Mouse (Mus musculus) heart, embryonic 16.5 days (tissue): ENCODE data around the gene Lrrc20. TPM values are rescaled to one million over a fixed set of nuclear protein-coding genes. Genes with fewer than 3 reads are reported as not detected.

Source experiments
- ATAC-seq: fragments of 200-750 bp; cut with Nextera tagmentation; replicated peaks from 2 replicates; pipeline ENCODE4 v1.8.0; 2017; ENCODE audit warnings: moderate number of reproducible peaks; ENCODE audit not compliant: insufficient read depth, low FRiP score; ENCODE audit errors: extremely low read depth
- H3K27ac ChIP-seq: fragments of 300-500 bp; sonication (generic); 2 replicates; pipeline ENCODE4 v1.5.1; 2014; ENCODE audit warnings: mild to moderate bottlenecking, low read length, control low read depth, moderate library complexity
- H3K27me3 ChIP-seq: fragments of 300-500 bp; sonication (generic); 2 replicates; pipeline ENCODE4 v1.6.1; 2014; ENCODE audit warnings: low read length, mixed read lengths; ENCODE audit not compliant: control insufficient read depth, insufficient read depth
- H3K36me3 ChIP-seq: fragments of 300-500 bp; sonication (generic); 2 replicates; pipeline ENCODE4 v1.6.1; 2014; ENCODE audit not compliant: control insufficient read depth, insufficient read depth
- H3K4me1 ChIP-seq: fragments of 300-500 bp; sonication (generic); 2 replicates; pipeline ENCODE4 v1.6.1; 2014; ENCODE audit warnings: low read length, mixed read lengths; ENCODE audit not compliant: control insufficient read depth, insufficient read depth
- H3K4me2 ChIP-seq: fragments of 300-500 bp; sonication (generic); 2 replicates; pipeline ENCODE4 v1.6.1; 2014; ENCODE audit warnings: low read depth, mild to moderate bottlenecking, control low read depth, low read length
- H3K4me3 ChIP-seq: fragments of 300-500 bp; sonication (generic); 2 replicates; pipeline ENCODE4 v1.5.1; 2014; ENCODE audit warnings: mild to moderate bottlenecking, control low read depth, low read length
- H3K9ac ChIP-seq: fragments of 300-500 bp; sonication (generic); 2 replicates; pipeline ENCODE4 v1.6.1; 2014; ENCODE audit warnings: low read length, control low read depth
- H3K9me3 ChIP-seq: fragments of 300-500 bp; sonication (generic); replicated peaks from 2 replicates; pipeline ENCODE4 v1.6.1; 2016; ENCODE audit warnings: low read length; ENCODE audit not compliant: control insufficient read depth
- WGBS: fragments of 180-500 bp; shearing (Covaris S2); extraction: QIAGEN DNeasy Blood & Tissue Kit; methylation state at CpG from one replicate; pipeline ENCODE4 v1.1.7; 2014; 5-methylcytosine and 5-hydroxymethylcytosine counted together
- polyA plus RNA-seq: library from polyadenylated mRNA; unstranded; fragments of >200 nt; fragmentation: Nextera tagmentation; extraction: Ambion mirVana; gene quantifications from 2 replicates; pipeline ENCODE4 v1.2.1, GENCODE M21; 2015

The Lrrc20 gene
- polyA plus RNA-seq, 1 experiment from 2014 or later = 12.9 TPM

GRCm38 (mm10) chr10:61517296-61518071, 41.9 kb downstream of the Lrrc20 start:
- Histone ChIP-seq H3K9ac (no peak overlapping the region), H3K36me3 (no peaks in the 10 kb centered on the region), H3K4me1 (peaks cover 12% of the 10 kb centered on the region), H3K27ac (no peak overlapping the region), H3K4me2 (peak overlapping the region; percentile 32), H3K4me3 (no peak overlapping the region), H3K27me3 (no peaks in the 10 kb centered on the region), H3K9me3 (peaks cover 7% of the 10 kb centered on the region; the same call in 1 of the 2 replicates)
- peak; percentile 37; the same call in 1 of the 2 replicates for ATAC-seq
- 23% methylated on average over 12 of the region's 12 CpGs for WGBS

- ATAC-seq = no peak
These were observed 42.7 kb downstream of the Lrrc20 start for GRCm38 (mm10) chr10:61518320-61518719.

GRCm38 (mm10) chr10:61519491-61519890, 43.9 kb downstream of the Lrrc20 start:
- H3K4me1 ChIP-seq = peaks cover 12% of the 10 kb centered on the region
- no peak overlapping the region for H3K4me2 ChIP-seq
- no peaks in the 10 kb centered on the region for H3K36me3 ChIP-seq
- WGBS = 51% methylated on average over 2 of the region's 2 CpGs
- H3K9ac ChIP-seq = no peak overlapping the region
- H3K9me3 ChIP-seq = peaks cover 7% of the 10 kb centered on the region; the same call in 1 of the 2 replicates
- H3K4me3 ChIP-seq = no peak overlapping the region
- no peak overlapping the region for H3K27ac ChIP-seq
- no peaks in the 10 kb centered on the region for H3K27me3 ChIP-seq
- ATAC-seq = no peak

More at GRCm38 (mm10) chr10:61518320-61518719, 42.7 kb downstream of the Lrrc20 start:
- Histone ChIP-seq H3K9ac (no peak overlapping the region), H3K27ac (no peak overlapping the region), H3K4me1 (peaks cover 12% of the 10 kb centered on the region), H3K27me3 (no peaks in the 10 kb centered on the region), H3K4me3 (no peak overlapping the region), H3K36me3 (no peaks in the 10 kb centered on the region), H3K4me2 (no peak overlapping the region), H3K9me3 (peaks cover 7% of the 10 kb centered on the region; the same call in 1 of the 2 replicates)
- 85% methylated on average over 9 of the region's 9 CpGs for WGBS

GRCm38 (mm10) chr10:61520714-61521113, 45.1 kb downstream of the Lrrc20 start:
- no peaks in the 10 kb centered on the region for H3K27me3 ChIP-seq
- no peaks in the 10 kb centered on the region for H3K36me3 ChIP-seq
- WGBS = 90% methylated on average over 6 of the region's 6 CpGs
- H3K9ac ChIP-seq = no peak overlapping the region
- no peak overlapping the region for H3K4me3 ChIP-seq
- ATAC-seq = no peak
- H3K4me2 ChIP-seq = no peak overlapping the region
- H3K9me3 ChIP-seq = peaks cover 7% of the 10 kb centered on the region; the same call in 1 of the 2 replicates
- peaks cover 12% of the 10 kb centered on the region for H3K4me1 ChIP-seq
- H3K27ac ChIP-seq = no peak overlapping the region

- 81% methylated on average over 3 of the region's 3 CpGs for WGBS
- no peak overlapping the region for H3K9ac ChIP-seq
- no peak for ATAC-seq
- H3K4me2 ChIP-seq = no peak overlapping the region
- H3K4me1 ChIP-seq = peaks cover 22% of the 10 kb centered on the region
- no peak overlapping the region for H3K27ac ChIP-seq
- H3K27me3 ChIP-seq = no peaks in the 10 kb centered on the region
- H3K36me3 ChIP-seq = no peaks in the 10 kb centered on the region
- H3K9me3 ChIP-seq = no peaks in the 10 kb centered on the region
- H3K4me3 ChIP-seq = no peak overlapping the region
These were observed 55.3 kb downstream of the Lrrc20 start for GRCm38 (mm10) chr10:61530936-61531335.

- ATAC-seq = no peak
- Histone ChIP-seq H3K9ac (no peak overlapping the region), H3K36me3 (no peaks in the 10 kb centered on the region), H3K4me3 (no peak overlapping the region), H3K9me3 (no peaks in the 10 kb centered on the region), H3K27ac (no peak overlapping the region), H3K4me1 (peaks cover 34% of the 10 kb centered on the region), H3K4me2 (no peak overlapping the region), H3K27me3 (no peaks in the 10 kb centered on the region)
- 85% methylated on average over 7 of the region's 7 CpGs for WGBS
These were observed 57.7 kb downstream of the Lrrc20 start for GRCm38 (mm10) chr10:61533285-61533684.

GRCm38 (mm10) chr10:61534371-61535101, 58.9 kb downstream of the Lrrc20 start:
- Histone ChIP-seq H3K27me3 (no peaks in the 10 kb centered on the region), H3K36me3 (no peaks in the 10 kb centered on the region), H3K9ac (no peak overlapping the region), H3K9me3 (no peaks in the 10 kb centered on the region), H3K4me3 (no peak overlapping the region), H3K4me2 (no peak overlapping the region), H3K27ac (peak overlapping the region; percentile 76), H3K4me1 (peaks cover 34% of the 10 kb centered on the region)
- 67% methylated on average over 3 of the region's 3 CpGs for WGBS
- ATAC-seq = peak; percentile 55

GRCm38 (mm10) chr10:61535441-61535840, 59.8 kb downstream of the Lrrc20 start:
- Histone ChIP-seq H3K4me3 (no peak overlapping the region), H3K9me3 (no peaks in the 10 kb centered on the region), H3K4me2 (no peak overlapping the region), H3K4me1 (peaks cover 31% of the 10 kb centered on the region), H3K36me3 (no peaks in the 10 kb centered on the region), H3K27me3 (no peaks in the 10 kb centered on the region), H3K9ac (no peak overlapping the region), H3K27ac (peak overlapping the region; percentile 74)
- ATAC-seq = no peak
- WGBS = 80% methylated on average over 4 of the region's 4 CpGs
